Mouse (Mus musculus): Measurements from ENCODE around the gene Hdac4.

DNA sequence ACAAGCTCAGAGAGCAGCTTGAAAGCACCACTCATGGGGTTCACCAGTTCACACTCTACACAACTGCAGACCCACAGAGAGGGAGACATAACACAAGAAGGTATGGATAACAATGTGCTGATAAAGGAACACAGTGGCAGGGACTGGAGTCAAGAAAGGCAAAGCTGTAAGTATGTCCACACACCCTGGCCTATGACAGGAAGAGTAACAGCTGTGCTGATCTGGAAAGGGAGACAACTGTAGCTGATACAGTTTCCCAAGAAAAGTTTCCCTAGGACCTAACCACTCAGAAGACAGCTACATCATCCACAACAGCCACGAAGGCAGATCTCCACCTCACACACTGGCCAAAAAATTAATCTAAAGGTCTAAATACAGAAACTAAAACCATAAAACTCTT, 68.1 kb downstream of the Hdac4 start:
- TF ChIP-seq CTCF (IDR thresholded peaks at IDR 0.05; ENCODE audit: insufficient read depth, low read length) (no peak), POLR2A (IDR thresholded peaks at IDR 0.05; ENCODE audit: borderline replicate concordance, extremely low read depth, low read depth, low read length) (no peak)
